Mouse (Mus musculus) liver, embryonic 14.5 days (tissue): ENCODE data around the gene Far2.

ENCODE experiments used
- CTCF ChIP-seq: IDR thresholded peaks from 2 replicates; pipeline ENCODE4 v1.5.1; 2016; ENCODE audit warnings: antibody characterized with exemption, low read depth, control low read depth
- EP300 ChIP-seq: IDR thresholded peaks from 2 replicates; pipeline ENCODE4 v1.6.1; 2016; ENCODE audit warnings: antibody characterized with exemption, low read depth

DNA sequence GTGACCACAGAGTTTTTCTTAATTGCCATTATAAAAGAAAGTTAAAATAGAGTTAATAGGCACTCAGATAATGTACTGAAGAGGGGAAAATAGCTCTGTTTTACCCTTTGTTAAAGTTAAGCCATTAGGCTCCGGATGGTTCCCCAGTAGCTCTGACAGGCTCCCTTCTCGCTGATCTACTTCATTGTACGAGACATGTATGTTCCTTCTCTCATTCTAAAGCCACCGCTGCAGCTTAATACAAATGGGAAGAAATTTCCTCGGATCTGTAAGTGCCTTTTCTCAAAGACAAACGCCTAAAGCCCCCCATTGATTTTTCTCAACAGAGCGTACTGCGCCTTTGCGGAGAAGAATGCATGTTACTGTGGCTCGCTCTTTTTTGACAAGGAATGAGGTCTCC is 85.3 kb downstream of the Far2 start:
- TF ChIP-seq CTCF (no peak), EP300 (no peak)
